Mouse (Mus musculus) cortical plate, adult 2 months (tissue): ENCODE data around the gene Micu1.

ENCODE experiments used
- CTCF ChIP-seq: fragments of 200-500 bp; IDR thresholded peaks from 2 replicates; pipeline ENCODE4 v1.5.1; 2011; ENCODE audit warnings: mild to moderate bottlenecking, control low read depth, low read length; ENCODE audit not compliant: insufficient read depth; ENCODE audit errors: extremely low read depth
- POLR2A ChIP-seq: fragments of 200-500 bp; IDR thresholded peaks from 2 replicates; pipeline ENCODE4 v1.6.1; 2011; ENCODE audit warnings: mild to moderate bottlenecking, low read length, control low read depth; ENCODE audit not compliant: insufficient read depth; ENCODE audit errors: extremely low read depth

GRCm38 (mm10) chr10:59885174-59886080 is 183.2 kb downstream of the Micu1 start:
- TF ChIP-seq POLR2A (no peak), CTCF (no peak)
